Mouse (Mus musculus) large intestine, adult 2 months (tissue): ENCODE measurements at regions not wholly inside any gene's neighbourhood (a gene's known extent, or its start where the extent isn't known, plus 50 kb on each side); places are given as distances from the start of the nearest gene placed in this dataset.

Experiments
- DNase-seq: peaks from one replicate; pipeline ENCODE4 v3.0.0-alpha.2; 2012; ENCODE audit warnings: low read depth, low spot score
- WGBS: fragments of 180-500 bp; shearing (Covaris S2); methylation state at CpG from one replicate; pipeline ENCODE4 v1.1.7; 2018; 5-methylcytosine and 5-hydroxymethylcytosine counted together

GRCm38 (mm10) chr4:87669480-87669879, 363.7 kb downstream of the Mllt3 start:
- WGBS: 21% methylated on average over 1 of the region's 1 CpGs
- no peak for DNase-seq

GRCm38 (mm10) chr4:87668314-87668713, 364.9 kb downstream of the Mllt3 start:
- WGBS: 24% methylated on average over 3 of the region's 3 CpGs
- DNase-seq: no peak

GRCm38 (mm10) chr4:87667556-87668154, 365.5 kb downstream of the Mllt3 start:
- WGBS: 33% methylated on average over 5 of the region's 5 CpGs
- DNase-seq: no peak

- no peak for DNase-seq
- WGBS: 86% methylated on average over 6 of the region's 6 CpGs
Observed at GRCm38 (mm10) chr4:87665149-87665548, 368.0 kb downstream of the Mllt3 start.

GRCm38 (mm10) chr4:87662876-87663275, 370.3 kb downstream of the Mllt3 start:
- 96% methylated on average over 2 of the region's 2 CpGs for WGBS
- no peak for DNase-seq

GRCm38 (mm10) chr4:87658316-87658715, 374.8 kb downstream of the Mllt3 start:
- no peak for DNase-seq
- WGBS: 60% methylated on average over 4 of the region's 4 CpGs

- WGBS: 60% methylated on average over 2 of the region's 2 CpGs
- DNase-seq: no peak
Observed at GRCm38 (mm10) chr4:87657855-87658254, 375.3 kb downstream of the Mllt3 start.

GRCm38 (mm10) chr4:87653440-87654165, 379.6 kb downstream of the Mllt3 start:
- no peak for DNase-seq
- 90% methylated on average over 5 of the region's 5 CpGs for WGBS

- DNase-seq: no peak
- 73% methylated on average over 8 of the region's 8 CpGs for WGBS
Observed at GRCm38 (mm10) chr4:87652314-87652934, 380.7 kb downstream of the Mllt3 start.

GRCm38 (mm10) chr4:87651275-87651674, 381.9 kb downstream of the Mllt3 start:
- WGBS: 76% methylated on average over 3 of the region's 3 CpGs
- no peak for DNase-seq

GRCm38 (mm10) chr4:87650837-87651236, 382.3 kb downstream of the Mllt3 start:
- no peak for DNase-seq
- WGBS: 67% methylated on average over 6 of the region's 6 CpGs

- 89% methylated on average over 3 of the region's 3 CpGs for WGBS
- DNase-seq: no peak
Observed at GRCm38 (mm10) chr4:87650393-87650792, 382.8 kb downstream of the Mllt3 start.

- DNase-seq: no peak
Observed at GRCm38 (mm10) chr4:87648919-87649318, 384.2 kb downstream of the Mllt3 start.

GRCm38 (mm10) chr4:87647932-87648911, 384.9 kb downstream of the Mllt3 start:
- peak; percentile 61 for DNase-seq
- WGBS: 15% methylated on average over 26 of the region's 26 CpGs

- DNase-seq: no peak
- WGBS: 52% methylated on average over 5 of the region's 5 CpGs
Observed at GRCm38 (mm10) chr4:87642002-87642401, 391.2 kb downstream of the Mllt3 start.

GRCm38 (mm10) chr4:87641551-87641950, 391.6 kb downstream of the Mllt3 start:
- no peak for DNase-seq
- 71% methylated on average over 3 of the region's 3 CpGs for WGBS

GRCm38 (mm10) chr4:87638380-87638646, 394.9 kb downstream of the Mllt3 start:
- no peak for DNase-seq
- WGBS: 81% methylated on average over 1 of the region's 1 CpGs

GRCm38 (mm10) chr4:87637629-87638379, 395.4 kb downstream of the Mllt3 start:
- 82% methylated on average over 3 of the region's 3 CpGs for WGBS
- no peak for DNase-seq

GRCm38 (mm10) chr4:87611116-87611515, 380.8 kb upstream of the Slc24a2 start:
- WGBS: 34% methylated on average over 1 of the region's 1 CpGs
- DNase-seq: no peak
